Mouse (Mus musculus): ENCODE measurements around the gene Rcsd1. TPM values are rescaled to one million over a fixed set of nuclear protein-coding genes. Genes with fewer than 3 reads are reported as not detected.

Rcsd1 gene
- total and polyA plus RNA-seq, 3 experiments = 57.2 to 81.5 (median 68.7) TPM

DNA sequence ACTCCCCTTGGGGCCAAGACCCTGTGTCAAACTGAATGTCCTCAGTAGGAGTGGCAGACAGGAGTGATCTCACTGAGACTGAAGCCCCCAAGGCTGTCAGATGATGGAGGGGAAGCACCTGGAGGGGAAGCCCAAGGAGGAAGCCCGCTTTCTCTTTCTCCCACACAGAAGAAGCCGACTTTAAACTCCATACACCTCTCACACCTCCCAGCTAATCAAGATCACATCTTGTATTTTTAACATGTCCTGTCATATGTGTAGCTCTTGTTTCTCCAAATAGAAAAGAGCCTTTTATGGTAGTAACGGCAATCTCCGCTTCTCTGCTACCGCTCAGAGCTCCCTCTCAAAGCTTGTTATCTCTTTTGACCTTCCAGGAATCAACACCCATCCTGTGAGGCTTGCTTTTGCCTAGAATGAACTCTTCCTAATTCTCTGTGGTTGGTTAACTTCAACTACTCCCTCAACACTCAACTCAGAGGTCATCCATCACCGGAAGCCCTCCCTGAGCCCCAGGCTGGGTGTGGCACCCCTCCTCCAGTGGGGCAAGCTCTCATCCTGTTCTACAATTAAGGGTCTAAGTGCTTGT is 8.5 kb downstream of the Rcsd1 start:
- peak overlapping the region; percentile 38; the same call in 1 of the 2 replicates for H3K4me3 ChIP-seq
- peaks cover 56% of the 10 kb centered on the region for H3K4me1 ChIP-seq (ENCODE audit: control insufficient read depth, insufficient read depth, low read length)
- H3K9ac ChIP-seq (ENCODE audit: low read depth, low read length) = peak overlapping the region; percentile 33
- DNase-seq = peak in 1 of 2 experiments; percentile 72
- H3K79me2 ChIP-seq (replicated peaks; ENCODE audit: control insufficient read depth, insufficient read depth, low read length) = peaks cover 5% of the 10 kb centered on the region
- peaks cover 57% of the 10 kb centered on the region for H3K36me3 ChIP-seq (ENCODE audit: control insufficient read depth, insufficient read depth, low read length)
- H3K27ac ChIP-seq = peak overlapping the region; percentile 89
- H3K27me3 ChIP-seq (ENCODE audit: control insufficient read depth, insufficient read depth, low read length) = no peaks in the 10 kb centered on the region
- TF ChIP-seq EP300 (IDR thresholded peaks at IDR 0.05; ENCODE audit: insufficient read depth, low read depth, low read length) (peak; percentile 8; the same call in 1 of the 2 replicates), CTCF (IDR thresholded peaks at IDR 0.05) (no peak), POLR2A (IDR thresholded peaks at IDR 0.05; ENCODE audit: insufficient read depth, low read depth, low read length) (no peak)
- intact Hi-C loops (cut with DNase I) = no loop called here
- 14% methylated on average over 6 of the region's 6 CpGs for WGBS

DNA sequence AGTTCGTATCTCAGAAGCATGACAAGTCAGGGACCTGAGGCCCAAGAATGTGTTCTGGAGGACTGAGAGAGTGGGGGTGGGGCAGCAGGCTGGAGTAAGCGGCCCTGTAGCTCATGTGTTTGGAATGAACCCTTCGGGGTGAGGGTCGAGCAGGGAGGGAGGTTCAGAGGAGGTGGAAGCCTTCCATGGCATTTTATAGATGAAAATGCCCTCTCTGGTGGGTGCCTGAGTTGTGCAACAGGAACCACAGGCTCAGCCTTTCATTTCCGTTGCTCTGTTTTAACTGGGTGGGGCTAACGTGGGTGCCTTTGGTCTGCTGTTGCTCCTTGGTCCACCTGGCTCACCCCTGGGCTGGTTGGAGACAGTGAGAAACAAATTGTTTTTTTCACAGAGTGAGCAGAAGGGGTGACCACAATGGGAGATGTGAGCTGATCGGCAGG is 9.2 kb downstream of the Rcsd1 start:
- H3K4me1 ChIP-seq (ENCODE audit: control insufficient read depth, insufficient read depth, low read length) = peaks cover 55% of the 10 kb centered on the region
- intact Hi-C loops (cut with DNase I) = no loop called here
- peak in 1 of 2 experiments; percentile 58 for DNase-seq
- no peak for TF ChIP-seq EP300 (IDR thresholded peaks at IDR 0.05; ENCODE audit: insufficient read depth, low read depth, low read length)
- no peak for TF ChIP-seq CTCF (IDR thresholded peaks at IDR 0.05)
- TF ChIP-seq POLR2A (IDR thresholded peaks at IDR 0.05; ENCODE audit: insufficient read depth, low read depth, low read length) = peak; percentile 21; the same call in 1 of the 2 replicates
- H3K27me3 ChIP-seq (ENCODE audit: control insufficient read depth, insufficient read depth, low read length) = no peaks in the 10 kb centered on the region
- no peak overlapping the region for H3K4me3 ChIP-seq
- H3K27ac ChIP-seq = peak overlapping the region; percentile 89
- peaks cover 3% of the 10 kb centered on the region; the same call in 1 of the 2 replicates for H3K79me2 ChIP-seq (replicated peaks; ENCODE audit: control insufficient read depth, insufficient read depth, low read length)
- 11% methylated on average over 7 of the region's 7 CpGs for WGBS
- peaks cover 57% of the 10 kb centered on the region for H3K36me3 ChIP-seq (ENCODE audit: control insufficient read depth, insufficient read depth, low read length)
- H3K9ac ChIP-seq (ENCODE audit: low read depth, low read length) = peak overlapping the region; percentile 29; the same call in 1 of the 2 replicates

DNA sequence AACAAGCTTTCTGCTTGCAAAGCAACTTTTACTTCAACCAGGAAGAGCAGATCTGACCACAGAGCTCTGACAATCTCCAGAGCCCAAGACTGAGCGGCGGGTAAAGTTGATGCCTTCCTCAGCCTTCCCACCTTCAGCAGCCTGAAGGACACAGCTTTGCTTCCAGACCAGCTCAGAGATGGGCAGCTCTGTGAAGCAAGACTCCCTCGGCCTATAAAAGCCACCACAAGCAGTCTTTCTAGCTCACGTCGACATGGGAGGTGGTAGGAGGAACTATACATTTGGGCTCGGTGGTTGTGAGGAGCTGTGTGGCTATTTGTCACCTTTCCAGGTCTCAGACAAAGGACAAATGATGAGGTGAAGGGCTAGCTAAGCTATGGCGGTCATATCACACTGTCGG is 11.9 kb downstream of the Rcsd1 start:
- H3K79me2 ChIP-seq (replicated peaks; ENCODE audit: control insufficient read depth, insufficient read depth, low read length) = peaks cover 4% of the 10 kb centered on the region; the same call in 1 of the 2 replicates
- no peak overlapping the region for H3K4me3 ChIP-seq
- H3K27me3 ChIP-seq (ENCODE audit: control insufficient read depth, insufficient read depth, low read length) = no peaks in the 10 kb centered on the region
- H3K4me1 ChIP-seq (ENCODE audit: control insufficient read depth, insufficient read depth, low read length) = peaks cover 59% of the 10 kb centered on the region
- WGBS = 49% methylated on average over 8 of the region's 8 CpGs
- no peak overlapping the region for H3K9ac ChIP-seq (ENCODE audit: low read depth, low read length)
- peaks cover 58% of the 10 kb centered on the region for H3K36me3 ChIP-seq (ENCODE audit: control insufficient read depth, insufficient read depth, low read length)
- intact Hi-C loops (cut with DNase I) = no loop called here
- no peak for TF ChIP-seq CTCF (IDR thresholded peaks at IDR 0.05)
- TF ChIP-seq POLR2A (IDR thresholded peaks at IDR 0.05; ENCODE audit: insufficient read depth, low read depth, low read length) = no peak
- TF ChIP-seq EP300 (IDR thresholded peaks at IDR 0.05; ENCODE audit: insufficient read depth, low read depth, low read length) = no peak
- DNase-seq = no peak
- H3K27ac ChIP-seq = peak overlapping the region; percentile 66

DNA sequence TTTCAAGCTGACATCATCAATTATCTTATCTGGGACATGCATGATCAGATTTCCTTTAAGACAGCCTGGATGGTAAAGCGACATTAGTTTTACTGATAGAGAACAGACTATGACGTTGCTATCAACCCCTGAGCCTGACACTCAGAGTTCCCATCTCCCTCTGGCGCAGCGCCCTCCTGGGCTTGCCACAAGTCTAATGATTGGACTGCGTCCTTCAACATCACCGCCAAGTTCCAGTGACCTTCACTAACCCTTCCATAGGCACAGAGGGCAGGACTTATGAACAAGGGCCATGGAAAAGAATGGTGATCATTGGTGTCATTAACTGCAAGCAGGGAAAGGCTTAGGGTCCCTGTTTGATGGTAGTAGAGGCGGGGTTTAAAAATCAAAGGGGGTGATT is 12.7 kb downstream of the Rcsd1 start:
- Histone ChIP-seq H3K27me3 (ENCODE audit: control insufficient read depth, insufficient read depth, low read length) (no peaks in the 10 kb centered on the region), H3K4me3 (no peak overlapping the region), H3K79me2 (replicated peaks; ENCODE audit: control insufficient read depth, insufficient read depth, low read length) (peaks cover 4% of the 10 kb centered on the region; the same call in 1 of the 2 replicates), H3K36me3 (ENCODE audit: control insufficient read depth, insufficient read depth, low read length) (peaks cover 62% of the 10 kb centered on the region), H3K9ac (ENCODE audit: low read depth, low read length) (no peak overlapping the region), H3K4me1 (ENCODE audit: control insufficient read depth, insufficient read depth, low read length) (peaks cover 55% of the 10 kb centered on the region), H3K27ac (peak overlapping the region; percentile 72)
- peak in 1 of 2 experiments; percentile 72 for DNase-seq
- WGBS = 55% methylated on average over 7 of the region's 7 CpGs
- intact Hi-C loops (cut with DNase I) = no loop called here
- TF ChIP-seq CTCF (IDR thresholded peaks at IDR 0.05) (no peak), POLR2A (IDR thresholded peaks at IDR 0.05; ENCODE audit: insufficient read depth, low read depth, low read length) (no peak), EP300 (IDR thresholded peaks at IDR 0.05; ENCODE audit: insufficient read depth, low read depth, low read length) (0 out of 2 replicates have a peak, but pooled peaks have one; percentile 49)

DNA sequence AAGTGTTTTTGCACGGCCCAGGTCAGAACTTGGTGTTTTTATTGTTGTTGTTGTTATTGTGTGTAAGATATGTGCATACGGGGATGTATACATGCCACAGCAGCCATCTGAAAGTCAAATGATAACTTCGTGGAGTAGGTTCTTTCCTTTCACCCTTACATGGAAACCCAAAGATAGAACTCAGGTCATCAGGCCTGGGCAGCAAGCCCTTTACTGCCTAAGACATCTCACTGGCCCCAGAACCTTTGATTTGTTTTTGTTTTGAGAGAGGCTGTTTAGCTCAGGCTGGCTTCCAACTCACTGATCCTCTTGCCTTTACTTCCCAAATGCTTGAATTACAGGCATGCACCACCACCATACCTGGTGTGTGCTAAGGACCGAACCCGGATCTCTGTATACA is 13.5 kb downstream of the Rcsd1 start:
- TF ChIP-seq EP300 (IDR thresholded peaks at IDR 0.05; ENCODE audit: insufficient read depth, low read depth, low read length) = no peak
- no peak for TF ChIP-seq CTCF (IDR thresholded peaks at IDR 0.05)
- TF ChIP-seq POLR2A (IDR thresholded peaks at IDR 0.05; ENCODE audit: insufficient read depth, low read depth, low read length) = no peak
- Histone ChIP-seq H3K27ac (peak overlapping the region; percentile 72), H3K4me1 (ENCODE audit: control insufficient read depth, insufficient read depth, low read length) (peaks cover 55% of the 10 kb centered on the region), H3K9ac (ENCODE audit: low read depth, low read length) (no peak overlapping the region), H3K4me3 (no peak overlapping the region), H3K36me3 (ENCODE audit: control insufficient read depth, insufficient read depth, low read length) (peaks cover 59% of the 10 kb centered on the region), H3K27me3 (ENCODE audit: control insufficient read depth, insufficient read depth, low read length) (no peaks in the 10 kb centered on the region), H3K79me2 (replicated peaks; ENCODE audit: control insufficient read depth, insufficient read depth, low read length) (peaks cover 4% of the 10 kb centered on the region; the same call in 1 of the 2 replicates)
- WGBS = 61% methylated on average over 5 of the region's 5 CpGs
- intact Hi-C loops (cut with DNase I) = no loop called here
- no peak for DNase-seq

DNA sequence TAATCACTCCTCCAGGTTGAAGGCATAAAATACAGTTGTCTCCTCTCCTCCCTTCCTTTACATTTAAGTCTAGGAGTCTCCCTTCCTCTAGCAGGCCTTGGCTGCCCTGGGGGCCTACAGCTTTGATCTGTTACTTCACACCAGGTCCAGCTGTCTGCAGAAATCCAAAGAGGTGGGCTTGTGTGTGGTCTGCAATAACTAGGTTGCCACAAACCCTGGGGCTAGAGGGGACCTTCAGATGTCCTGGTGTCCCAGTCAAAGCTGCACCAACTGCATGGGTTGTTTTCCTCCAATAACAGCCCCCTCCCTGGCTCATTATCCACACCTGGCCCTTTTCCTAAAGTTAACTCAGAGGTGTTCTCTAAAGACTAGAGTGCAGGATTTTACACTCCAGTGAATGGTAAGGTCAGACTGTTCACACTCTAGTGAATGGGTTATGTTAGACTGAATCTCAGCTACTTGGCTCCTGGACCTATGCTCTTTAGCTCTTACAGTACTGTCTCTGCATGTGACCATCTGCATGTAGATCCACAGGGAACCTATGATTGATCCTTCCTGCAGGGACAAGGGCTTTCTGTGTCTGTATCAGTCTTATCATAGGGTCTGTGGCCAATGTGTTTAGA is 14.1 kb downstream of the Rcsd1 start:
- DNase-seq = no peak
- Histone ChIP-seq H3K9ac (ENCODE audit: low read depth, low read length) (peak overlapping the region; percentile 24; the same call in 1 of the 2 replicates), H3K4me3 (no peak overlapping the region), H3K4me1 (ENCODE audit: control insufficient read depth, insufficient read depth, low read length) (peaks cover 56% of the 10 kb centered on the region), H3K79me2 (replicated peaks; ENCODE audit: control insufficient read depth, insufficient read depth, low read length) (peaks cover 4% of the 10 kb centered on the region; the same call in 1 of the 2 replicates), H3K27ac (peak overlapping the region; percentile 72), H3K36me3 (ENCODE audit: control insufficient read depth, insufficient read depth, low read length) (peaks cover 64% of the 10 kb centered on the region), H3K27me3 (ENCODE audit: control insufficient read depth, insufficient read depth, low read length) (no peaks in the 10 kb centered on the region)
- intact Hi-C loops (cut with DNase I) = no loop called here
- TF ChIP-seq POLR2A (IDR thresholded peaks at IDR 0.05; ENCODE audit: insufficient read depth, low read depth, low read length) (no peak), EP300 (IDR thresholded peaks at IDR 0.05; ENCODE audit: insufficient read depth, low read depth, low read length) (no peak), CTCF (IDR thresholded peaks at IDR 0.05) (no peak)

Measured in heart, adult 2 months (tissue).